ENCODE assay signal across 1 mouse cellular context in the genomic region with DNA sequence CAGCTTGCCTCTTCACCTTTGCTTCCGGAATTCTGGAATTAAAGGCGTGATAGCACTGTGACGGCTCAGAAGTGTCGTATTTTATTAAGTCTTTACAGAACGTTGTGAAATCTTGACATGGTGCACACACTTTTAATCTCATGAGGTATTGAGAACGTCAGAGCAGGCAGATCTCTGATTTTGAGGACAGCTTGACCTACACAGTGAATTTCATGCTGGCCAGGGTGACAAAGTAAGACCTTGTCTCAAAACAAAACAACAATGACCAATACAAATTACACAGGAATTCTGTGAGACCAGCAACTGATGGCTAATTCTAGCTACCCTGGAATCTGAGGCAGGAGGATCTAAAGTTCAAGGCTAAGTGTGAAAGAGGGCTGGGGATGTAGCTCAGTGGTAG.
TF ChIP-seq lines count a peak whose summit lies in the region.

No protein-coding gene starts in this region.

TF ChIP-seq in CH12.LX, 34 proteins besides CTCF, POLR2A, EP300 and RAD21:
- 0 out of 2 replicates have a peak, but pooled peaks have one; percentile 31 for TF ChIP-seq MXI1 (IDR thresholded peaks at IDR 0.05; ENCODE audit: low read depth, low read length)
- no peak for TF ChIP-seq KAT2A (IDR thresholded peaks at IDR 0.05; ENCODE audit: insufficient replicate concordance, low read length)
